ENCODE assay signal across 9 mouse cellular contexts in genomic region chr7:127213485-127213884, GRCm38 (mm10). TPM values are rescaled to one million over a fixed set of nuclear protein-coding genes. Genes with fewer than 3 reads are reported as not detected.
A peak's percentile ranks its signal among the peaks of the same experiment; 100 is the strongest.
DNase-seq lines count a peak whose midpoint lies in the region; TF ChIP-seq lines count a peak whose summit lies in the region.
"Had no signal": no experiment of that assay in that cellular context is flagged by ENCODE, and none has a peak within 500 bp of the region (broad histone marks: within the 10 kb centered on the region; RNA-seq: fewer than 3 reads in every experiment).

No protein-coding gene starts in this region.

- peaks cover 14% of the 10 kb centered on the region for H3K36me3 ChIP-seq in thymus, adult 2 months (ENCODE audit: control insufficient read depth, insufficient read depth, low read length)
- H3K36me3 ChIP-seq: heart, embryonic 15.5 days had no signal

- DNase-seq in gastrocnemius, adult 18-20 months (ENCODE audit: low spot score): peak; percentile 64
- DNase-seq in gastrocnemius, adult 8-10 months (ENCODE audit: low spot score in 2 of 2): no peak
- DNase-seq in thymus, adult 2 months: peak; percentile 46
- no peak for DNase-seq in thymus, adult 18-20 months
- peak; percentile 80 for DNase-seq in induced T-regulatory cell, adult 2 months (ENCODE audit: low read depth)
- peak; percentile 57 for DNase-seq in thymus, postnatal 25 days
- no peak for DNase-seq in neural tube, embryonic 10.5 days (ENCODE audit: extremely low spot score, low spot score)
- no peak for DNase-seq in layer of hippocampus, postnatal 36 days

- 61% methylated on average over 7 of the region's 7 CpGs for WGBS in thymus, adult 2 months

- 0 out of 2 replicates have a peak, but pooled peaks have one; percentile 55 for TF ChIP-seq CTCF in thymus, adult 2 months (IDR thresholded peaks at IDR 0.05; ENCODE audit: borderline replicate concordance, control insufficient read depth, extremely low read depth, insufficient read depth, low read length, poor library complexity)

- H3K4me3 ChIP-seq in thymus, adult 2 months (ENCODE audit: control insufficient read depth, insufficient read depth, low read length): no peak overlapping the region

- no peak overlapping the region for H3K27ac ChIP-seq in thymus, adult 2 months (ENCODE audit: control insufficient read depth, insufficient read depth, low read length)
- H3K27ac ChIP-seq: heart, embryonic 15.5 days had no signal

- peaks cover 55% of the 10 kb centered on the region for H3K4me1 ChIP-seq in thymus, adult 2 months (replicated peaks; ENCODE audit: control insufficient read depth, insufficient read depth, low read length)

- no peak for TF ChIP-seq POLR2A in thymus, adult 2 months (IDR thresholded peaks at IDR 0.05; ENCODE audit: control insufficient read depth, extremely low read depth, insufficient read depth, low read length, poor library complexity)

- no peaks in the 10 kb centered on the region for H3K27me3 ChIP-seq in thymus, adult 2 months (ENCODE audit: control insufficient read depth, insufficient read depth, low read length)
- H3K27me3 ChIP-seq: heart, embryonic 15.5 days had no signal

RNA-seq across cellular contexts. Expression of gene Mylpf, which starts 4.8 kb away (rescaled TPM):
- over 10,000 TPM; 24,635 to 28,732 TPM for total RNA-seq in gastrocnemius, adult 18-20 months (2021)
- total RNA-seq in gastrocnemius, adult 8-10 months (2022): over 10,000 TPM; 27,006 to 32,685 (median 27,393) TPM
- 10.7 and 12.3 TPM in 2 replicates for polyA plus RNA-seq in thymus, adult 2 months (2012; rRNA removed)
- 1 to 10 TPM in 1 of 2 experiments, not detected in 1; 1.1 TPM for total RNA-seq in layer of hippocampus, postnatal 36 days (2021)

RNA-seq across cellular contexts. Expression of gene Tbc1d10b, which starts 5.2 kb away (rescaled TPM):
- 10 to 100 TPM; 26.4 to 29.5 TPM for total RNA-seq in gastrocnemius, adult 18-20 months (2021)
- 10 to 100 TPM; 29.1 to 34.3 (median 32.1) TPM for total RNA-seq in gastrocnemius, adult 8-10 months (2022)
- polyA plus RNA-seq in thymus, adult 2 months (2012; rRNA removed): 70.3 and 81.3 TPM in 2 replicates
- 100 to 1,000 TPM; 107 to 108 TPM for total RNA-seq in layer of hippocampus, postnatal 36 days (2021)

RNA-seq across cellular contexts. Expression of gene Cd2bp2, which starts 17.6 kb away (rescaled TPM):
- 10 to 100 TPM; 25.1 to 26.8 TPM for total RNA-seq in gastrocnemius, adult 18-20 months (2021)
- 10 to 100 TPM; 25.2 to 35.0 (median 32.7) TPM for total RNA-seq in gastrocnemius, adult 8-10 months (2022)
- polyA plus RNA-seq in thymus, adult 2 months (2012; rRNA removed): 63.4 and 67.2 TPM in 2 replicates
- 10 to 100 TPM; 93.9 to 95.1 TPM for total RNA-seq in layer of hippocampus, postnatal 36 days (2021)

RNA-seq across cellular contexts. Expression of gene Zfp553, which starts 19.4 kb away (rescaled TPM):
- total RNA-seq in gastrocnemius, adult 18-20 months (2021): 1 to 10 TPM; 4.2 to 4.6 TPM
- total RNA-seq in gastrocnemius, adult 8-10 months (2022): 1 to 10 TPM; 4.2 to 5.5 (median 4.8) TPM
- polyA plus RNA-seq in thymus, adult 2 months (2012; rRNA removed): 30.4 and 31.6 TPM in 2 replicates
- total RNA-seq in layer of hippocampus, postnatal 36 days (2021): 10 to 100 TPM; 21.0 TPM

RNA-seq across cellular contexts. Expression of gene Sept1, which starts 19.4 kb away (rescaled TPM):
- total RNA-seq in gastrocnemius, adult 18-20 months (2021): 1 to 10 TPM; 1.0 to 1.3 TPM
- total RNA-seq in gastrocnemius, adult 8-10 months (2022): 1 to 10 TPM; 1.0 to 2.8 (median 1.4) TPM
- 1,045 and 1,102 TPM in 2 replicates for polyA plus RNA-seq in thymus, adult 2 months (2012; rRNA removed)
- total RNA-seq in layer of hippocampus, postnatal 36 days (2021): 1 to 10 TPM; 5.2 to 5.4 TPM

Comparison
In these comparisons a context has a peak if more than half of its experiments do, and no peak if none do; other contexts are left out.
1. DNase-seq: peak in gastrocnemius, adult 18-20 months (single experiment), thymus, adult 2 months (single experiment), induced T-regulatory cell, adult 2 months (single experiment) and thymus, postnatal 25 days (single experiment); none in gastrocnemius, adult 8-10 months (0 of 2), thymus, adult 18-20 months (0 of 2), neural tube, embryonic 10.5 days (single experiment) and layer of hippocampus, postnatal 36 days (0 of 2).
2. RNA of gene Mylpf, which starts 4.8 kb away (total RNA-seq): 24,635 to 28,732 TPM in gastrocnemius, adult 18-20 months and 27,006 to 32,685 TPM in gastrocnemius, adult 8-10 months; 1.1 TPM in layer of hippocampus, postnatal 36 days; every median in the first group is over 1,000 times any median in the second.